Mouse (Mus musculus) myocyte (in vitro differentiated cells): ENCODE data around the gene Ess2. TPM values are rescaled to one million over a fixed set of nuclear protein-coding genes. Genes with fewer than 3 reads are reported as not detected.

Source experiments
- H3K27me3 ChIP-seq: one replicate; pipeline ENCODE4 v1.6.1; 2011; ENCODE audit not compliant: control insufficient read depth, insufficient read depth, insufficient read length
- H3K36me3 ChIP-seq: one replicate; pipeline ENCODE4 v1.6.1; 2011; ENCODE audit not compliant: control insufficient read depth, insufficient read depth
- H3K4me2 ChIP-seq: one replicate; pipeline ENCODE4 v1.6.1; 2011; ENCODE audit warnings: low read depth, control low read depth
- H3K4me3 ChIP-seq: one replicate; pipeline ENCODE4 v1.5.1; 2011; ENCODE audit warnings: mild to moderate bottlenecking, control low read depth, moderate library complexity
- H3K79me2 ChIP-seq: one replicate; pipeline ENCODE4 v1.6.1; 2011; ENCODE audit not compliant: control insufficient read depth, insufficient read depth
- H3ac ChIP-seq: one replicate; pipeline ENCODE4 v1.6.1; 2011; ENCODE audit not compliant: control insufficient read depth, insufficient read length
- CEBPB ChIP-seq: IDR thresholded peaks from 2 replicates; pipeline ENCODE4 v1.6.1; 2011; ENCODE audit warnings: mild to moderate bottlenecking, moderate library complexity; ENCODE audit not compliant: poor library complexity, insufficient read depth, severe bottlenecking
- E2F4 ChIP-seq: IDR thresholded peaks from one replicate; pipeline ENCODE4 v1.6.1; 2011; ENCODE audit warnings: mild to moderate bottlenecking, control low read depth, moderate library complexity; ENCODE audit not compliant: insufficient read depth
- MAX ChIP-seq: IDR thresholded peaks from one replicate; pipeline ENCODE4 v1.6.1; 2011; ENCODE audit warnings: low read depth, mild to moderate bottlenecking, control low read depth
- MYOD1 ChIP-seq, 3 experiments: IDR thresholded peaks; one replicate each; pipeline ENCODE4 v1.6.1; 2011; ENCODE audit warnings: control low read depth in 2 of 3, low read depth in 2 of 3, mild to moderate bottlenecking in 2 of 3, moderate library complexity in 1 of 3; ENCODE audit not compliant: insufficient read length in 2 of 3, control insufficient read depth in 1 of 3
- MYOG ChIP-seq, 3 experiments: IDR thresholded peaks; one replicate each; pipeline ENCODE4 v1.6.1; 2011; ENCODE audit warnings: control low read depth in 2 of 3, low read depth in 2 of 3, mild to moderate bottlenecking in 2 of 3; ENCODE audit not compliant: insufficient read length in 2 of 3, control insufficient read depth in 1 of 3, insufficient read depth in 1 of 3
- POLR2A ChIP-seq: IDR thresholded peaks from one replicate; pipeline ENCODE4 v1.6.1; 2011; ENCODE audit warnings: low read depth, mild to moderate bottlenecking, control low read depth, moderate library complexity; ENCODE audit not compliant: insufficient read length
- POLR2AphosphoS2 ChIP-seq: IDR thresholded peaks from one replicate; pipeline ENCODE4 v1.6.1; 2011; ENCODE audit warnings: low read depth, control low read depth; ENCODE audit not compliant: insufficient read length
- REST ChIP-seq: IDR thresholded peaks from one replicate; pipeline ENCODE4 v1.6.1; 2011; ENCODE audit warnings: mild to moderate bottlenecking, control low read depth, moderate library complexity; ENCODE audit not compliant: insufficient read depth, insufficient read length
- SRF ChIP-seq: IDR thresholded peaks from one replicate; pipeline ENCODE4 v1.6.1; 2011; ENCODE audit warnings: low read depth; ENCODE audit not compliant: control insufficient read depth, insufficient read length
- TCF12 ChIP-seq: IDR thresholded peaks from one replicate; pipeline ENCODE4 v1.6.1; 2011; ENCODE audit warnings: mild to moderate bottlenecking, control low read depth; ENCODE audit not compliant: poor library complexity, insufficient read depth, severe bottlenecking
- TCF3 ChIP-seq: IDR thresholded peaks from one replicate; pipeline ENCODE4 v1.6.1; 2011; ENCODE audit warnings: low read depth, control low read depth; ENCODE audit not compliant: insufficient read length
- USF1 ChIP-seq: IDR thresholded peaks from one replicate; pipeline ENCODE4 v1.6.1; 2011; ENCODE audit warnings: low read depth, mild to moderate bottlenecking, control low read depth, moderate library complexity
- polyA plus RNA-seq: library from polyadenylated mRNA; unstranded; fragments of >200 nt; fragmentation: generic; extraction: Trizol; gene quantifications from one replicate; pipeline ENCODE4 v1.2.1, GENCODE M21; 2012; ENCODE audit warnings: missing spikeins

Gene Ess2
- polyA plus RNA-seq, 1 experiment = 17.4 TPM

GRCm38 (mm10) chr16:17890342-17890727, 20.8 kb downstream of the Ess2 start:
- Histone ChIP-seq H3K36me3 (no peaks in the 10 kb centered on the region), H3K4me2 (peak overlapping the region; percentile 97)
- TF ChIP-seq TCF12 (no peak), CEBPB (no peak), TCF3 (no peak), SRF (no peak), MYOD1 (IDR thresholded peaks at IDR 0.05; ENCODE audit: control insufficient read depth in 1 of 3, insufficient read length in 2 of 3, low read depth in 2 of 3) (no peak), USF1 (no peak), E2F4 (no peak), MAX (no peak), REST (no peak), POLR2A (no peak), POLR2AphosphoS2 (no peak), MYOG (IDR thresholded peaks at IDR 0.05; ENCODE audit: control insufficient read depth in 1 of 3, insufficient read depth in 1 of 3, insufficient read length in 2 of 3, low read depth in 2 of 3) (no peak)

DNA sequence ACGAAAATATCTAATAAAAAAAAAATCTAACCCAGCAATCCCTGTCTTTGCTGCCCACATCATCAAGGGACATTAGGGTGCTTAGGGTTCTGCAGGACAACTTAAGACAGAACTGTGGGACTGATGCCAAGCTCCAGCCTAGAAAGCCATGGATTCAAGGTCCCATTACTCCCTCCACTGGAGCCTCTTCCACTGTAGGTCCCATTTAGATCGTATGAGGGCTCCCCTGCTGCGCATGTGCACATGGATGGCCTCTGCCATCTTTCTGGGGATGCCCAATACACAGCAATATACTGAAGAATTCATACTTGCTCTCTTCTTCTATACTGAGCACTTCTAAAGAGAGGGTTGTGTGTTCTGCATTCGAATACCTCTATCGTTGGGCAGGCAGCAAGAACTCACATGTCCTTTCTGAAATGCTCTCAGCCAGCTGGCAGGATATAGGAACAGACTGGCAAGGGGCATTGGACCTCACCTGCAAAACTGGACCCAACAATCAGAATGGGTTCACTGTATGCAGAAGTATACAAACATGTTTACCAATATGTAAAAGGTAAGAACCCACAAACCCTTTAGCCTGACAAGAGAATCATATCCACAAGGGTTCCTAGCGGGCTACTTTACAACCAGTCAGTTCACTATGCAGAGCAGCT, 21.3 kb downstream of the Ess2 start:
- no peak for TF ChIP-seq MYOD1 (IDR thresholded peaks at IDR 0.05; ENCODE audit: control insufficient read depth in 1 of 3, insufficient read length in 2 of 3, low read depth in 2 of 3)
- TF ChIP-seq MYOG (IDR thresholded peaks at IDR 0.05; ENCODE audit: control insufficient read depth in 1 of 3, insufficient read depth in 1 of 3, insufficient read length in 2 of 3, low read depth in 2 of 3) = no peak
- no peak for TF ChIP-seq E2F4
- TF ChIP-seq POLR2A = no peak
- TF ChIP-seq POLR2AphosphoS2 = no peak
- TF ChIP-seq MAX = no peak
- no peak for TF ChIP-seq REST
- no peak for TF ChIP-seq CEBPB
- no peak for TF ChIP-seq TCF12
- TF ChIP-seq TCF3 = no peak
- no peak for TF ChIP-seq SRF
- TF ChIP-seq USF1 = no peak
- peak overlapping the region; percentile 65 for H3K4me3 ChIP-seq
- peaks cover 53% of the 10 kb centered on the region for H3K79me2 ChIP-seq

More at GRCm38 (mm10) chr16:17890342-17890727, 20.8 kb downstream of the Ess2 start:
- H3K4me3 ChIP-seq = peak overlapping the region; percentile 65
- H3K79me2 ChIP-seq = peaks cover 48% of the 10 kb centered on the region
- H3K27me3 ChIP-seq = no peaks in the 10 kb centered on the region
- H3ac ChIP-seq = peak overlapping the region; percentile 58

GRCm38 (mm10) chr16:17884116-17884515, 27.0 kb downstream of the Ess2 start:
- Histone ChIP-seq H3K36me3 (no peaks in the 10 kb centered on the region), H3K4me3 (no peak overlapping the region), H3K4me2 (no peak overlapping the region), H3ac (no peak overlapping the region), H3K79me2 (peaks cover 92% of the 10 kb centered on the region), H3K27me3 (no peaks in the 10 kb centered on the region)
- no peak for TF ChIP-seq TCF12
- no peak for TF ChIP-seq MAX

More for the DNA sequence above, 21.3 kb downstream of the Ess2 start:
- Histone ChIP-seq H3K36me3 (no peaks in the 10 kb centered on the region), H3K27me3 (no peaks in the 10 kb centered on the region), H3ac (no peak overlapping the region), H3K4me2 (peak overlapping the region; percentile 97)

DNA sequence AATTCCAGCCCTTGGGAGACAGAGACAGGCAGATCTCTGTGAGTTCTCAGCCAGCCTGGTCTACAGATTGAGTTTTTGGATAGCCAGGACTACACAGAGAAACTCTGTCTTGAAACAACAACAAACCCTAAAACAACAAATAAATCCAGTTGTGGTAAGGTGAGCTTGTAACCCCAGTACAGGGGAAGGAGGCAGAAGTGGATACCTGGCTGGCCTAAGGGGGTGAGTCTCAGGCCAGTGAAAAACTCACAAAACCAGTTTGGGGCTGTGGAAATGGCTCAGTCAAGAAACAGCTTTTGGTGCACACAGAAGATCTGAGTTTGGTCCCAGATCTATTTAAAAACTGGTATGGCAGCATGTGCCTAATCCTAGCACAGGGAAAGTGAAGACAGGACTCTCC, 29.0 kb downstream of the Ess2 start:
- no peak for TF ChIP-seq MAX
- H3K36me3 ChIP-seq = no peaks in the 10 kb centered on the region
- H3K4me3 ChIP-seq = no peak overlapping the region
- peaks cover 100% of the 10 kb centered on the region for H3K79me2 ChIP-seq
- no peak overlapping the region for H3ac ChIP-seq
- no peak overlapping the region for H3K4me2 ChIP-seq
- no peaks in the 10 kb centered on the region for H3K27me3 ChIP-seq

DNA sequence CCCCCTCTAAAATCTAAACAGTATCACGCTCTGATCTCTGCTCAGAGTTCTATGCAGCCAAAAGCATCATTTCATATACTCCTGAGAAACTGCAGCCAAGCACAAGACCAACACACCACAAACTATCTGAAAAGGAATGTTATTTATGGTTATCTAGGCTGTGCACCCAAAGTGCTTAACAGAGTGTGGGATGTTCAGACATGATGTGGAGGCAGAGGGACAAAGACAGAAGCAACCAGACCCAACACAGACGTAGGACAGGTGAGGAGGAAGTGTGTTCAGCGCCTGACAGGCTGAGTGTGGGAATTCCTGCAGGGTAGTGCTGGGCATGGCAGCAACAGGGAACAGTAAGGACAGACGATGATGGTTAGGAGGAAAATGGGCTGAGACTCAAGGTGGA, 31.6 kb downstream of the Ess2 start:
- H3K36me3 ChIP-seq = no peaks in the 10 kb centered on the region
- H3K4me3 ChIP-seq = no peak overlapping the region
- H3K27me3 ChIP-seq = no peaks in the 10 kb centered on the region
- no peak overlapping the region for H3K4me2 ChIP-seq
- peaks cover 95% of the 10 kb centered on the region for H3K79me2 ChIP-seq
- no peak overlapping the region for H3ac ChIP-seq
- TF ChIP-seq POLR2AphosphoS2 (no peak), REST (no peak), TCF3 (no peak), MAX (no peak), MYOG (IDR thresholded peaks at IDR 0.05; ENCODE audit: control insufficient read depth in 1 of 3, insufficient read depth in 1 of 3, insufficient read length in 2 of 3, low read depth in 2 of 3) (no peak), CEBPB (no peak), TCF12 (no peak), MYOD1 (IDR thresholded peaks at IDR 0.05; ENCODE audit: control insufficient read depth in 1 of 3, insufficient read length in 2 of 3, low read depth in 2 of 3) (no peak), USF1 (no peak)
